Mouse (Mus musculus) kidney, embryonic 15.5 days (tissue): Measurements from ENCODE around the gene Mkrn2os. TPM values are rescaled to one million over a fixed set of nuclear protein-coding genes. Genes with fewer than 3 reads are reported as not detected.

Experiments used
- ATAC-seq: fragments of 200-750 bp; cut with Nextera tagmentation; replicated peaks from 2 replicates; pipeline ENCODE4 v1.8.0; 2017; ENCODE audit warnings: moderate TSS enrichment; ENCODE audit not compliant: low FRiP score
- H3K27ac ChIP-seq: fragments of 300-500 bp; sonication (generic); 2 replicates; pipeline ENCODE4 v1.5.1; 2015; ENCODE audit warnings: mild to moderate bottlenecking, inconsistent platforms
- H3K27me3 ChIP-seq: fragments of 300-500 bp; sonication (generic); 2 replicates; pipeline ENCODE4 v1.6.1; 2015; ENCODE audit warnings: inconsistent platforms
- H3K36me3 ChIP-seq: fragments of 300-500 bp; sonication (generic); 2 replicates; pipeline ENCODE4 v1.6.1; 2015; ENCODE audit warnings: inconsistent platforms
- H3K4me1 ChIP-seq: fragments of 300-500 bp; sonication (generic); 2 replicates; pipeline ENCODE4 v1.6.1; 2015; ENCODE audit warnings: inconsistent platforms
- H3K4me2 ChIP-seq: fragments of 300-500 bp; sonication (generic); 2 replicates; pipeline ENCODE4 v1.6.1; 2015; ENCODE audit warnings: moderate library complexity, mild to moderate bottlenecking, inconsistent platforms
- H3K4me3 ChIP-seq: fragments of 300-500 bp; sonication (generic); replicated peaks from 2 replicates; pipeline ENCODE4 v1.5.1; 2015; ENCODE audit warnings: mild to moderate bottlenecking, inconsistent platforms
- H3K9ac ChIP-seq: fragments of 300-500 bp; sonication (generic); 2 replicates; pipeline ENCODE4 v1.6.1; 2015; ENCODE audit warnings: mild to moderate bottlenecking, inconsistent platforms
- H3K9me3 ChIP-seq: fragments of 300-500 bp; sonication (generic); replicated peaks from 2 replicates; pipeline ENCODE4 v1.6.1; 2016; ENCODE audit warnings: inconsistent platforms
- WGBS: fragments of 180-500 bp; shearing (Covaris S2); methylation state at CpG from one replicate; pipeline ENCODE4 v1.1.7; 2015; ENCODE audit warnings: mixed read lengths; 5-methylcytosine and 5-hydroxymethylcytosine counted together
- polyA plus RNA-seq: library from polyadenylated mRNA; unstranded; fragments of >200 nt; fragmentation: Nextera tagmentation; extraction: Ambion mirVana; gene quantifications from 2 replicates; pipeline ENCODE4 v1.2.1, GENCODE M21; 2015

Gene Mkrn2os
- polyA plus RNA-seq, 1 experiment from 2014 or later, result 3.5 TPM

DNA sequence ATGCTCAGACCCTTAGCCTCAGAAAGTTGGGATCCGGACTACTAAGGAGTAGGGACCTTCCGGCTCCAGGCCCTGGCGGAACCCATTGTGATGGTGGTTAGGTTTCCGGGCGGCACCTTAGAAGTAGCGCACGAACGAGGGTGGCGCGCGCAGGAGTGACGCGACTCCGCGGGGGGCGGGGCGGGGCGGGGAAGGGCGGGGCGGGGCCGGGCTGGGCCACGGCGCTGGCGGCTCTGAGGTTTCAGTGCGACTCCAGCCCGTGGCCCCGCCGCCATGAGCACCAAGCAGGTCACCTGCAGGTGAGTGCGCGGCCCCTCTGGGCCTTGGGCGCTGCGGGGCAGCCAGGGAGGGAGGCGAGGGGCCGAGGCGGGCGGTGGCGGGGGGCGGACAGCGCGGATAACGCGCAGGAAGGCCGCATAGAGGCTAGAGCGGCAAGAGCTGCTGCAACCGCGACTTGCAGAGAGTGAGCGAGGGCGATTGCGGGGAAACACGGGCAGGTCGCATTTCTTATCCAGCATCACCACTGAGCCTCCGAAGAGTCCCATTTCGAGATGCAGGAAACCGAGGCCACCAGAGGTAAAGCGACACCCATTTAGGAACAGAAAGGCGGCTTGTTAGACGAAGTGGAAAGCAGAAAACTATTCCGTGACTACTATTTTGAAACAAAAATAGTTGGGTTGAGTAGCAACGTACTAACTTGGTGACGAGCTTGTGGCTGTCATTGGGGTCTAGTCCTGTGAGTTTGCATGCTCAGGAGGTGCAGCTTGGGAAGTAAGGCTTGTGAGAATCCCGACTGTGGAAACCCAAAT, 9.5 kb upstream of the Mkrn2os start, which contains the start of gene Mkrn2:
TSS of gene Mkrn2 (plus strand) at position 188 of the 809 bp plus-strand sequence.
- peak within 1 kb of the TSS; percentile 86 for H3K27ac ChIP-seq
- peaks cover 11% of the 10 kb centered on the region for H3K4me1 ChIP-seq
- peak; percentile 94 for ATAC-seq
- H3K9ac ChIP-seq, result peak within 1 kb of the TSS; percentile 93
- H3K4me2 ChIP-seq, result peak within 1 kb of the TSS; percentile 76
- WGBS, result under 1% methylated on average over 58 of the region's 61 CpGs
- H3K9me3 ChIP-seq, result no peaks in the 10 kb centered on the region
- H3K27me3 ChIP-seq, result no peaks in the 10 kb centered on the region
- peaks cover 9% of the 10 kb centered on the region for H3K36me3 ChIP-seq
- peak within 1 kb of the TSS; percentile 96 for H3K4me3 ChIP-seq

DNA sequence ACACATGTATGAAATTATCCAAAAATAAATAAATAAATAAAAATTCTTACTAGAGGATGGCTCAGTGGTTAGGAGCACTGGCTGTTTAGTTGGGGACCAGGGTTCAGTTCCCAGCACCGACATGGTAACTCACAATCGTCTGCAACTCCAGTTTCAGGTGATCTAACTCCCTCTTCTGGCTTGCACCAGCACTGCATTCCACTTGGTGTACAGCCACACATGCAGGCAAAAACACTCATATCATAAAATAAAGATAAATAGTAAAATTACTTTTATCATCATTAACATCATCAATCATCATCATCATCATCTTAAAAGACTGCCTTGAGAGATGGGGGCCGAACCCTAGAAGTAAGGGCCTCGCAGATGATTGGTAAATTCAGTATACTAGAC, 8.9 kb upstream of the Mkrn2os start:
- Histone ChIP-seq H3K27ac (no peak overlapping the region), H3K36me3 (peaks cover 9% of the 10 kb centered on the region), H3K9me3 (no peaks in the 10 kb centered on the region), H3K4me2 (peak overlapping the region; percentile 76), H3K4me1 (peaks cover 11% of the 10 kb centered on the region), H3K9ac (no peak overlapping the region), H3K4me3 (peak overlapping the region; percentile 96), H3K27me3 (no peaks in the 10 kb centered on the region)
- no peak for ATAC-seq
- WGBS, result 68% methylated on average over 4 of the region's 4 CpGs

DNA sequence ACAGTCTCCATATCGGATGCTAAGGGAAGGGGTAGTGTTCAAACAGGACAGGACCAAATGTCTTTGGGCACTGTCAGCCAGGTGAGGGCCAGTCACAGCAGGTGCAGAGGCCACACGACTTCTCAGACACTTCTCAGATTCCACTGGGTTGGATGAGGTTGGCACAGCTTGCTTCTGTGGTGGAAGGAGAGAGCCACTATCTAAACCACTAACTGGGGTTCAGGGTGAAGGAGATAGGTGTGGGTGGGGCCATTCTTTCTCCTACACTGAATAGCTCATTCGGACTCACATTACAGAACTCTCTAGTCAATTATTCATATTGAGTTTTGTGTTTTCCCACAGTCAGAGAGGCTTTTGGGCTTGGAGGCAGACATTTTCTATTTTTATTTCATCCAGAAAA, 3.3 kb upstream of the Mkrn2os start:
- no peak overlapping the region for H3K9ac ChIP-seq
- ATAC-seq, result no peak
- H3K36me3 ChIP-seq, result no peaks in the 10 kb centered on the region
- no peaks in the 10 kb centered on the region for H3K27me3 ChIP-seq
- no peak overlapping the region for H3K27ac ChIP-seq
- no peak overlapping the region for H3K4me3 ChIP-seq
- 58% methylated on average over 3 of the region's 3 CpGs for WGBS
- no peaks in the 10 kb centered on the region for H3K9me3 ChIP-seq
- peaks cover 6% of the 10 kb centered on the region; the same call in 1 of the 2 replicates for H3K4me1 ChIP-seq
- no peak overlapping the region for H3K4me2 ChIP-seq

DNA sequence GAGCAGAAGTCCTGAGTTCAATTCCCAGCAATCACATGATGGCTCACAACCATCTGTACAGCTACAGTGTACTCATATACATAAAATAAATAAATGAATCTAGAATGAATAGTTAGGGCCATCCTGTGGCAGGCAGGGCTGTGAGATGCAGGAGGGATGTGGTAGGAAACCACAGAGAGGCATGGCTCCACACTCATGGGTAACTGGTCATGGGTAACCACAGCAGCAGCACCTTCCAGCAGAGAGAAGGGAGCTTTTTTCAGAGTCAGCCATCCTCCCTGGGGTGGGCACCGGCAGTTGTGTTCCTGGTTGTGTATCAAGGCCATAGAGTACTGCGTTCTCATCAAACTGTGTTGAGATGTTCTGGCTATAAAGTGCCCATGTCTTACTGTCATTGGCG, 2.1 kb upstream of the Mkrn2os start:
- Histone ChIP-seq H3K36me3 (no peaks in the 10 kb centered on the region), H3K27ac (no peak overlapping the region), H3K4me1 (peaks cover 6% of the 10 kb centered on the region; the same call in 1 of the 2 replicates), H3K4me2 (no peak overlapping the region), H3K27me3 (no peaks in the 10 kb centered on the region), H3K9ac (no peak overlapping the region), H3K4me3 (no peak overlapping the region), H3K9me3 (no peaks in the 10 kb centered on the region)
- ATAC-seq, result no peak
- 85% methylated on average over 3 of the region's 3 CpGs for WGBS

DNA sequence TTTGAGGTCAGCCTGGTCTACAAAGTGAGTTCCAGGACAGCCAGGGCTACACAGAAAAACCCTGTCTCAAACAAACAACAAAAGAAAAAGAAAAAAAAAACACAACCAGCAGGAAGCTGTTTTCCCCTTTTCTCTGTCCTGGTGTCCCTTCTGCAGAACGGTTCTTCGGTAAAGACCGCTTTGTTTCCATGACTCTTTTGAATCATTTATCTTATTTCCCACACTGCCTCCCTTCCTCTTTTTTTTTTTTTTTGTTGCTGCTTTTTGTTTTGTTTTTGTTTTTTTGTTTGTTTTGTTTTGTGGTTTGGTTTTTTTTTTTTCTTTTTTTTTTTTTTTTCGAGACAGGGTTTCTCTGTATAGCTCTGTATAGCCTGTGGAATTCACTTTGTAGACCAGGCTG, 876 bp upstream of the Mkrn2os start:
- Histone ChIP-seq H3K9ac (no peak overlapping the region), H3K4me3 (no peak overlapping the region), H3K4me2 (no peak overlapping the region), H3K9me3 (no peaks in the 10 kb centered on the region), H3K4me1 (peaks cover 6% of the 10 kb centered on the region; the same call in 1 of the 2 replicates), H3K36me3 (no peaks in the 10 kb centered on the region), H3K27me3 (no peaks in the 10 kb centered on the region), H3K27ac (no peak overlapping the region)
- WGBS, result 90% methylated on average over 4 of the region's 4 CpGs
- ATAC-seq, result no peak

DNA sequence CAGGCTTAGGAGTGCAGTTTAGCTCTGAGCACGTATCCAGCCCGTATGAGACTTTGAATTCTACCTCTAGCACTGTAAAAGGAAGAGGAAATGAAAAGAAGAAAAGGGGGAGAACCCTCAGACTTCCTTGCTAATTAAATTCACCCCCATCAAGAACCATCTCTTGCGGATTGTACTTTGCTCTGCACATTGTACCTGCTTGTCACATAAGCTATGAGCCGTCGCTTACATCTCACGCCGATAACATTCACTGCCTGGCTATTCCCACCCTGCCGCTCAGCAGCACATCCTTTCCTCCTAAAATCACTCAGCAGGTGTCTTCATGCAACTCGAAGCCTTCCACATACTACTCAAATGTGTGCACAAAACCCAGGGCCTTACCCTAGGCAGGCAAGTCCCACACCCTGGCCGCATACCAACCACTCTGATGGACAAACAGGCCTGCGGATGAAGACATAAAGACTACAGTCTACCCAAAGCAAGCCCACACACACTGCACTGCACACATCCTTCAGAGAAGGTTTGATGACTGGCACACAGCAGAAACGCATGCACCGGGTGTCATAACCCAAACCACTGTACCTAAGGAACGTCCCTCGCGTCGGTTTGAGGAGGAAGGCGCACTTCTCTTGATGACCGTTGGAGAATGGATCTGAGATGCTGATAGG, 550 bp downstream of the Mkrn2os start:
- peak overlapping the region; percentile 50 for H3K4me2 ChIP-seq
- H3K27ac ChIP-seq, result no peak overlapping the region
- H3K4me3 ChIP-seq, result peak overlapping the region; percentile 20
- WGBS, result 83% methylated on average over 19 of the region's 19 CpGs
- peaks cover 6% of the 10 kb centered on the region; the same call in 1 of the 2 replicates for H3K4me1 ChIP-seq
- no peak overlapping the region for H3K9ac ChIP-seq
- H3K27me3 ChIP-seq, result no peaks in the 10 kb centered on the region
- 0 out of 2 replicates have a peak, but pooled peaks have one; percentile 19 for ATAC-seq
- H3K9me3 ChIP-seq, result no peaks in the 10 kb centered on the region
- H3K36me3 ChIP-seq, result no peaks in the 10 kb centered on the region

DNA sequence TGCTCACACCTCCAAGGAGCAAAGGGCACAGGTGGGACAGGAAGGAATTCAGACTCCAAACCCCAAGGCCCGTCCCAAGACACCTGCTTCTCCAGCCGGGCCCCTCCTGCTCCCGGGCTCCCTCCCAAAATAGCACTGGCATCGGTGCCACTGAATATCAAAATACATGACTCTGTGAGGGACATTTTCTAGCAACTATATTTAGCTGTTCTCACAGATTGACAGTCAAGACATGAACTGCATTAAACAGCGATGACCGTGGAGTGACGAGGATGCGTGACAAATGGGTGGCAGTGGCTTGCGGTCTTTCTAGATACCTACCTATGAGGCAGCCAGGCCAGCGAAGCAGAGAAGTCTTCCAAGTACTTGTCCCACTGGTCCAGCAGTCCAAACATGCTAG, 6.1 kb downstream of the Mkrn2os start:
- H3K4me1 ChIP-seq, result no peaks in the 10 kb centered on the region
- 86% methylated on average over 10 of the region's 10 CpGs for WGBS
- H3K27me3 ChIP-seq, result no peaks in the 10 kb centered on the region

DNA sequence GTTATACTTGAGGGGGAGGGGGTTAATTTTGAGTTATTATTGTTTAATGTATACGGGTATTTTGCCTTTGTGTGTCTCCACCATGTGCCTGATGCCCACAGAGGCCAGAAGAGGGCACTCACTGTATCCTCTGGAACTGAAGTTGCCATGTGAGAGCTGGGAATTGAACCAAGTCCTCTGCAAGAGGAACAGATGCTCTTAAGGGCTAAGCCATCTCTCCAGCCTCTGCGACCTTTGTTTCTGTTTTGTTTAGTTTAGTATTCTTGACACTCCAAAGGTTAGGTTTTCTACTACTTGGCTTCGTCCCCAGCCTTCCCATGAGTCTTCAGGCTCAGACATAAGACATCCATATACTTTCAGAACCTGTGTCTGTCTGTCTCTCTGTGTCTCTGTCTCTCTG, 8.2 kb downstream of the Mkrn2os start:
- Histone ChIP-seq H3K9ac (no peak overlapping the region), H3K9me3 (no peaks in the 10 kb centered on the region), H3K27ac (no peak overlapping the region), H3K4me2 (no peak overlapping the region), H3K36me3 (peaks cover 22% of the 10 kb centered on the region), H3K4me3 (no peak overlapping the region), H3K4me1 (no peaks in the 10 kb centered on the region), H3K27me3 (no peaks in the 10 kb centered on the region)
- ATAC-seq, result no peak
- 85% methylated on average over 3 of the region's 3 CpGs for WGBS

More for the DNA sequence above, 6.1 kb downstream of the Mkrn2os start:
- no peak overlapping the region for H3K4me3 ChIP-seq
- no peak overlapping the region for H3K9ac ChIP-seq
- H3K27ac ChIP-seq, result no peak overlapping the region
- H3K36me3 ChIP-seq, result peaks cover 6% of the 10 kb centered on the region
- H3K4me2 ChIP-seq, result no peak overlapping the region
- ATAC-seq, result no peak
- H3K9me3 ChIP-seq, result no peaks in the 10 kb centered on the region

DNA sequence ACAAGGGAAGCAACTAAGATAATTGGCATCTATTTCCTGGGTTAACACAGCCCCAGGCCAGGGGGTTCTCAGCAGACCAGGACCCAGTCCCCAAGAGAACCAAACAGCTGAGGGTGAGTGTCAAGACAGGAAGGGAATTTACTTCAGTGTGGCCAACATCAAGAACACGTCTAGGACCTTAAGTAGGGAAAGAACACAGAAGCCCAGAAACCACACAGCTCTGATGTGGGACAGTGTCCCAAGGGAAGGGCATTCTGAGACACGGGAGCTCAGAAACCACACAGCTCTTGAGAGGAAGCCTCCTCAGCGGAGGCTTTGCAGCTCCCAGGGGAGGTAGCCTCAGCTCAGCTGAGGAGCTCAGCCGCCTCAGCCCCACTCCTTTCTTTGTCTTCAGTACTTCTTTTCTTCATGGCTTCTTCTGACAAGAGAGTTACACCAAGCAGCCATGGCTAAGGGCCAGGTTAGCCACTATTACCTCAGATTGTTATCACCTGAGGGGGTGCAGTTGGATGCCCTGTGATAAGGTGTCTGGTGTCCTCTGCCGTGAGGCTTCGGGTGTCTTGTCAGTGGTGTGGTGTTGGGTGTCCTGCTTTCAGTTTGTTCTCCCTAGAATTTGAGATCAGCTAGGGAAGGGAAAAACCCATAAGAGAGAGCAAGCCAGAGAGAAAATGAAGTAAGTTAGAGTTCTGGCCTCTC, 8.8 kb downstream of the Mkrn2os start:
- Histone ChIP-seq H3K9ac (no peak overlapping the region), H3K4me2 (no peak overlapping the region), H3K4me3 (no peak overlapping the region), H3K9me3 (no peaks in the 10 kb centered on the region), H3K27me3 (no peaks in the 10 kb centered on the region), H3K36me3 (peaks cover 28% of the 10 kb centered on the region), H3K4me1 (no peaks in the 10 kb centered on the region), H3K27ac (no peak overlapping the region)
- 80% methylated on average over 6 of the region's 6 CpGs for WGBS
- no peak for ATAC-seq

DNA sequence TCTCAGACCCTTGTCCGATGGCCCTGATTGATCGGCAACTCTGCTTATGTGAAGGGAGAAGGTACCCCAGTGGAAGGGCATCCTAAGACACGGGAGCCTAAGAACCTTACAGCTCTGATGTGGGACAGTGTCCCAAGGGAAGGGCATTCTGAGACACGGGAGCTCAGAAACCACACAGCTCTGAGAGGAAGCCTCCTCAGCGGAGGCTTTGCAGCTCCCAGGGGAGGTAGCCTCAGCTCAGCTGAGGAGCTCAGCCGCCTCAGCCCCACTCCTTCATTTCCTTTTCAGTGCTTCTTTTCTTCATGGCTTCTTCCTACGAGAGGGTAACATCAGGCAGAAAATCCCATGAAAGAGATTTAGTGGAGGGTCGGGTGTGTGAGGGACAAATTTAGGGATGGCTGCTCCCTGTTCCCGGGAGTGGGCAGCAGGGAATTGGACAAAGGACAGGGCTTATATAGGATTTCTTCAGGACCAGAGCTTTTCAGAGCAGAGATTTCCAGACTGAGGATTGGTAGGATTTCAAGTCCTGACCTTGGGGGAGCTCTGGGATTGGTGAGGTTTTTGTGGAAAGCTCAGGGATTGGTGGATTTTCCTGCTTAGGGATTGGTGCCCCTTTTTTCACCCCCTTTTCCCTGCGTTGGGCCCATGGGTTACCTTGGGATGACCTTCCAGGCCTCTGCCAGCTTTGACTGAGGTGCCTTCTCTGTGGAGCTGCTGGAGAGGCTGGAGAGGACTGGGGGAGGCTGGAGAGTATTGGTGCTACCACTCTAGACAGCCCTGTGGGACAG, 9.9 kb downstream of the Mkrn2os start:
- Histone ChIP-seq H3K9ac (no peak overlapping the region), H3K27ac (no peak overlapping the region), H3K9me3 (no peaks in the 10 kb centered on the region), H3K4me2 (no peak overlapping the region), H3K4me1 (no peaks in the 10 kb centered on the region), H3K4me3 (no peak overlapping the region), H3K36me3 (peaks cover 39% of the 10 kb centered on the region), H3K27me3 (no peaks in the 10 kb centered on the region)
- WGBS, result 66% methylated on average over 10 of the region's 10 CpGs
- ATAC-seq, result no peak

DNA sequence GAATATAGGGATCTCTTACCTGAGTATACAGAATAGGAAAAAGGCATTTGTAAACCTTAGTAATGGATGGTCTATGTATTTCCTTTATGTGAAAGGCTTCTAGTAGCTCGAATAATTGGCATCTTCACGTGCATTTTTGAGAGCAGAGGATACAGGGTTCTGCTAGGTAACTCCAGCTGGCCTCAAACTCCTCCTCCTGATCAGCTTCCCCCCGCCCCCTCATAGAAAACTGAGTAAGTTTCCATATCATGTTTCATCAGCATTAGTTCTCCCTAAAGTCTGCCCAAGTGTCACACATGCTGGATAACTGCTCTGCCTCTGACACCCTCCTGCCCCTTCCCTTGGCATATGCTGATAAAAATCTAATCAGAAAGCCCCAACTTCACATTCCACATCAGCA, 11.6 kb downstream of the Mkrn2os start:
- ATAC-seq, result no peak
- no peak overlapping the region for H3K9ac ChIP-seq
- WGBS, result 67% methylated on average over 3 of the region's 3 CpGs
- H3K4me2 ChIP-seq, result no peak overlapping the region
- no peaks in the 10 kb centered on the region for H3K4me1 ChIP-seq
- H3K36me3 ChIP-seq, result peaks cover 56% of the 10 kb centered on the region
- no peak overlapping the region for H3K27ac ChIP-seq
- no peaks in the 10 kb centered on the region for H3K9me3 ChIP-seq
- H3K4me3 ChIP-seq, result no peak overlapping the region
- no peaks in the 10 kb centered on the region for H3K27me3 ChIP-seq
